Mouse (Mus musculus): ENCODE measurements at regions not wholly inside any gene's neighbourhood (a gene's known extent, or its start where the extent isn't known, plus 50 kb on each side); places are given as distances from the start of the nearest gene placed in this dataset.

GRCm38 (mm10) chr9:101641524-101641923 lies 220.1 kb upstream of the 9630041A04Rik start:
- Histone ChIP-seq H3K4me3 (replicated peaks) (no peak overlapping the region), H3K27ac (no peak overlapping the region), H3K9me3 (replicated peaks) (no peaks in the 10 kb centered on the region; the same call in 1 of the 2 replicates), H3K4me2 (no peak overlapping the region), H3K36me3 (no peaks in the 10 kb centered on the region), H3K27me3 (no peaks in the 10 kb centered on the region), H3K9ac (no peak overlapping the region), H3K4me1 (0 out of 2 replicates have a peak, but pooled peaks cover 2% of the 10 kb centered on the region)
- 38% methylated on average over 3 of the region's 3 CpGs for WGBS
- no peak for ATAC-seq (replicated peaks; ENCODE audit: low FRiP score)

DNA sequence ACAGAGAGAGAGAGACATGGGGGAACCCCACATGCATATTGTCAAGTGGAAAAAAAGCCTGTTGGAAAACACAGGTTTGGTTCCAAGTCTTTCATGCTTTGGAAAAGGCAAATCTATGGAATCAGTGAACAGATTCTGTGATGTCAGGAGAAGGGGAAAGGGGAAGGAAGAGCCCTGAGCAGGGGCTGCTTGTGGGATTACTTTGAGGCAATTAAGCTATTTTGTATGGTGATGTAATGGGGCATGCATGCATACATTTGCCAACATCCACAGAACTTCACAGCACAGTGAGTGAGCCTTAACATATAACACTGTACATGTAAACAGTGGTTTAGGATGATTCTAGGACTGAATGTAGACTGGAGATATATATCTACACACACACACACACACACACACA lies 221.0 kb upstream of the 9630041A04Rik start:
- no peak overlapping the region for H3K9ac ChIP-seq
- 0 out of 2 replicates have a peak, but pooled peaks cover 2% of the 10 kb centered on the region for H3K4me1 ChIP-seq
- H3K36me3 ChIP-seq: no peaks in the 10 kb centered on the region
- H3K27me3 ChIP-seq: no peaks in the 10 kb centered on the region
- no peak overlapping the region for H3K4me3 ChIP-seq (replicated peaks)
- ATAC-seq (replicated peaks; ENCODE audit: low FRiP score): no peak
- no peaks in the 10 kb centered on the region; the same call in 1 of the 2 replicates for H3K9me3 ChIP-seq (replicated peaks)
- H3K4me2 ChIP-seq: no peak overlapping the region
- no peak overlapping the region for H3K27ac ChIP-seq

- Histone ChIP-seq H3K9me3 (replicated peaks) (no peaks in the 10 kb centered on the region), H3K4me2 (no peak overlapping the region), H3K9ac (no peak overlapping the region), H3K4me1 (no peaks in the 10 kb centered on the region), H3K27me3 (no peaks in the 10 kb centered on the region), H3K36me3 (no peaks in the 10 kb centered on the region), H3K4me3 (replicated peaks) (no peak overlapping the region), H3K27ac (no peak overlapping the region)
- ATAC-seq (replicated peaks; ENCODE audit: low FRiP score): no peak
- WGBS: 81% methylated on average over 2 of the region's 2 CpGs
Measured at GRCm38 (mm10) chr9:101616261-101616660, 245.4 kb upstream of the 9630041A04Rik start.

DNA sequence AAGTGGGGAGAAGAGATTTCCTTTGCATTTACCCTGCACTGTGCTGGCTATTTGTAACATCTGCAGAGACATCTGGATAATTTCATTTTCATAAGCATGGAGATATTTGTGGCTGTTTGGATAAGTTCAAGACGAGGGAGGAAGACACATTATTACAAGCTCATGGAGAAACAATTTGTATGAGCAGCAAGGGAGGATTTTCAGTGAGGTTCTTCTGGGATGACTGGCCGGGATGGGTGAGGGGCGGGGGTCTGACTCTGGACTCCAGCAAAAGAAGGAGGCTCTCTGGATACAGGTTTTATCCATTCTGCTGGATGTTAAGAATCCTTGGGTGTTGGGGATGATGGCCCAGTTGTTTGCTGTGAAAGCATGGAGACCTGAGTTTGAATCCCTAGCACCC lies 246.5 kb upstream of the 9630041A04Rik start:
- Histone ChIP-seq H3K4me3 (replicated peaks) (no peak overlapping the region), H3K36me3 (no peaks in the 10 kb centered on the region), H3K4me2 (no peak overlapping the region), H3K9ac (no peak overlapping the region), H3K9me3 (replicated peaks) (no peaks in the 10 kb centered on the region), H3K27me3 (peaks cover 4% of the 10 kb centered on the region; the same call in 1 of the 2 replicates), H3K4me1 (no peaks in the 10 kb centered on the region), H3K27ac (no peak overlapping the region)
- WGBS: 81% methylated on average over 3 of the region's 3 CpGs
- ATAC-seq (replicated peaks; ENCODE audit: low FRiP score): no peak

- H3K4me2 ChIP-seq: no peak overlapping the region
- peaks cover 4% of the 10 kb centered on the region; the same call in 1 of the 2 replicates for H3K27me3 ChIP-seq
- H3K4me1 ChIP-seq: no peaks in the 10 kb centered on the region
- H3K36me3 ChIP-seq: no peaks in the 10 kb centered on the region
- H3K27ac ChIP-seq: no peak overlapping the region
- H3K4me3 ChIP-seq (replicated peaks): no peak overlapping the region
- no peak overlapping the region for H3K9ac ChIP-seq
- ATAC-seq (replicated peaks; ENCODE audit: low FRiP score): no peak
- no peaks in the 10 kb centered on the region for H3K9me3 ChIP-seq (replicated peaks)
- 75% methylated on average over 3 of the region's 3 CpGs for WGBS
Measured at GRCm38 (mm10) chr9:101613933-101614332, 247.7 kb upstream of the 9630041A04Rik start.

- Histone ChIP-seq H3K4me3 (replicated peaks) (no peak overlapping the region), H3K4me2 (no peak overlapping the region), H3K9me3 (replicated peaks) (no peaks in the 10 kb centered on the region), H3K27ac (no peak overlapping the region), H3K9ac (no peak overlapping the region), H3K4me1 (no peaks in the 10 kb centered on the region), H3K36me3 (no peaks in the 10 kb centered on the region), H3K27me3 (peaks cover 4% of the 10 kb centered on the region; the same call in 1 of the 2 replicates)
- 61% methylated on average over 2 of the region's 2 CpGs for WGBS
- ATAC-seq (replicated peaks; ENCODE audit: low FRiP score): no peak
Measured at GRCm38 (mm10) chr9:101613471-101613870, 248.2 kb upstream of the 9630041A04Rik start.

DNA sequence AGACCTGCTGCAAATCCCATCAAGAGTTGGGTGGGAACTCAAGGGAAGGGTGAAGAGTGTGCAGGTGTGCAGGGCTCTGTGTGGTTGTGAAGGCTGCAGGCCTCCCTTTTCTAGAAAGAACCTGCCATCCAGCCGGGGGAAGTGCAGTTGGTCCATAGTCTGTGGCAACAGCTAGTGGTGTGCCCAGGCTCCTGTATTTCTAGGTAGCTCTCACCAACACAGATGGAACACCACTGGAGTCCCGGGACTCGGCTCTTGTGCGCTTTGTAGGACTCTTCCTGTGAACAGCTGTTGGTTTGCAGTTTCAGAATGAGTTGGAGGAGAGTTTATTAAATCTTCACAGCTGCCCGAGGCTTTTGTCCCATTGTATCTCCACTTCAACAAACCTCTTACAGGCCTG lies 248.7 kb upstream of the 9630041A04Rik start:
- Histone ChIP-seq H3K4me2 (no peak overlapping the region), H3K4me1 (no peaks in the 10 kb centered on the region), H3K9me3 (replicated peaks) (no peaks in the 10 kb centered on the region), H3K27me3 (peaks cover 4% of the 10 kb centered on the region; the same call in 1 of the 2 replicates), H3K9ac (no peak overlapping the region), H3K27ac (no peak overlapping the region), H3K36me3 (no peaks in the 10 kb centered on the region), H3K4me3 (replicated peaks) (no peak overlapping the region)
- ATAC-seq (replicated peaks; ENCODE audit: low FRiP score): no peak
- WGBS: 86% methylated on average over 5 of the region's 5 CpGs

DNA sequence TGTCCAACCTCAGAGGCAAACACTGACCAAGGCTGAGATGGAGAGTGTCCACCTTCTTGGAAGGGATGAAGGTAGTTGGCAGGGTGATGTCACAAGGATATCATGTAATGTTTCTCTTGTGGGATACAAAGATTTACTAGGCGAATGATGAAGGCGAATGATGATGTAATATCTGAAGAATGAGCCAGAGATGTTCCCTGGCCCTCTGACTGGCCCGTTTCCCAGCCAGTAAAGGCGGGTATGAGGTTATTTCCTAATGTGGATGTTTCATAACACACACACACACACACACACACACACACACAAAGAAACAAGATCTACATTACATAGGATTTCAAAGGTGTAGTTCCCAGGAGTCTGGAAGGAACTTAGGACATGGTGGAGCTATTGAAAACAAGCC lies 249.1 kb upstream of the 9630041A04Rik start:
- WGBS: 82% methylated on average over 4 of the region's 4 CpGs
- no peak for ATAC-seq (replicated peaks; ENCODE audit: low FRiP score)

DNA sequence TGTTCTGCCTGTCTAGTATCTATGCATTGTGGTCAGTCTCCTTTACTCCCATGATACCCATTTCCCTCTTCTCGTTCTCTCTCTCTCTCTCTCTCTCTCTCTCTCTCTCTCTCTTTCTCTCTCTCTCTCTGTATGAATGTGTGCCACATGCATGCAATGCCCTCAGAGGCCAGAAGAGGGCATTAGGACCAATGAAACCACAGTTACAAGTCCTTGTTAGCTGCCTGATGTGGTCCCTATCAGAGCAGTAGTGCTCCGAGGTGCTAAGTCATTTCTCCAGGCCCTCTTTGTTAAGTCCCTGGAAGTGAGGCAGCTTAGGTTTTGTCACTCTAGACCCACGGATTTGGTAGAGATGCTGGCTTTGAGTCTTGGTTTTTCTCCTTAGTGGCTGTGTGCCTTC lies 250.2 kb upstream of the 9630041A04Rik start:
- no peak overlapping the region for H3K9ac ChIP-seq
- no peaks in the 10 kb centered on the region for H3K36me3 ChIP-seq
- H3K4me1 ChIP-seq: no peaks in the 10 kb centered on the region
- WGBS: 27% methylated on average over 3 of the region's 3 CpGs
- no peak overlapping the region for H3K27ac ChIP-seq
- H3K4me2 ChIP-seq: no peak overlapping the region
- H3K27me3 ChIP-seq: peaks cover 4% of the 10 kb centered on the region; the same call in 1 of the 2 replicates
- no peaks in the 10 kb centered on the region for H3K9me3 ChIP-seq (replicated peaks)
- no peak overlapping the region for H3K4me3 ChIP-seq (replicated peaks)
- no peak for ATAC-seq (replicated peaks; ENCODE audit: low FRiP score)

More for the DNA sequence above, 249.1 kb upstream of the 9630041A04Rik start:
- H3K9me3 ChIP-seq (replicated peaks): no peaks in the 10 kb centered on the region
- no peaks in the 10 kb centered on the region for H3K36me3 ChIP-seq
- H3K4me2 ChIP-seq: no peak overlapping the region
- H3K27ac ChIP-seq: no peak overlapping the region
- H3K4me3 ChIP-seq (replicated peaks): no peak overlapping the region
- no peak overlapping the region for H3K9ac ChIP-seq
- H3K27me3 ChIP-seq: peaks cover 4% of the 10 kb centered on the region; the same call in 1 of the 2 replicates
- no peaks in the 10 kb centered on the region for H3K4me1 ChIP-seq

DNA sequence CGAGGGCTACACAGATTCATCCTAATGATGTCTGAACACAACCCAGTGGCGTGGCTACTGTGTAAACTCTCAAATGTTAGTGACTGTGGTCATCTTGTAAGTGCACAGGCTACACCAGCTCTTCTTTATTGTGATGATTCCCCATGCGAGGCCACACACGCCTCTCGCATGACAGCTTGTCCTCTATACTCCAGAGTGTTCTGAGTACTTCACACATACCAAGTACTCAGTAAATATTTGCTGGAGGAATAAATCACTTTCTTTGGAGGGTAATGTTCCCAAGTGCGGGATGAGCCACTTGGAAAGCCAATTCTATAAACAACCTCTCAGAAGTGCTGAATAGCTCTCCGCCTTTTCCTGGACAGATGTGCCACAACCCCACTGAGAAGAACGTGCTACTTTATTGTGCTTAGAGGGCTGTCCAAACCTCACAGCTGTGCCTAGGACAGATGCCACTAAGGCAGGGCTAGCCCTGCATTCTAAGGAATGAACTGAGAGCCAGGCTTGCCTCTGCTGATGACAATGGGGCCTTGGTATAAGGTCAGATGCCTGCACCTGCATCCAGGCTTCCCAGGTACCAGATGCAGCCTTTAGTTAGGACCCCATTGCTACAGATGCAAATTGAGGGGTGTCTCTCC lies 250.7 kb upstream of the 9630041A04Rik start:
- Histone ChIP-seq H3K4me2 (no peak overlapping the region), H3K9me3 (replicated peaks) (no peaks in the 10 kb centered on the region), H3K4me1 (no peaks in the 10 kb centered on the region), H3K27ac (no peak overlapping the region), H3K9ac (no peak overlapping the region), H3K27me3 (peaks cover 4% of the 10 kb centered on the region; the same call in 1 of the 2 replicates), H3K36me3 (no peaks in the 10 kb centered on the region), H3K4me3 (replicated peaks) (no peak overlapping the region)
- no peak for ATAC-seq (replicated peaks; ENCODE audit: low FRiP score)
- WGBS: 41% methylated on average over 8 of the region's 8 CpGs

GRCm38 (mm10) chr9:101610338-101610737 lies 251.3 kb upstream of the 9630041A04Rik start:
- Histone ChIP-seq H3K27me3 (peaks cover 4% of the 10 kb centered on the region; the same call in 1 of the 2 replicates), H3K4me3 (replicated peaks) (no peak overlapping the region), H3K4me1 (no peaks in the 10 kb centered on the region), H3K9ac (no peak overlapping the region), H3K36me3 (no peaks in the 10 kb centered on the region), H3K27ac (no peak overlapping the region), H3K4me2 (no peak overlapping the region), H3K9me3 (replicated peaks) (no peaks in the 10 kb centered on the region)
- no peak for ATAC-seq (replicated peaks; ENCODE audit: low FRiP score)
- WGBS: 76% methylated on average over 4 of the region's 4 CpGs

- Histone ChIP-seq H3K36me3 (no peaks in the 10 kb centered on the region), H3K9ac (no peak overlapping the region), H3K27me3 (no peaks in the 10 kb centered on the region), H3K4me1 (0 out of 2 replicates have a peak, but pooled peaks cover 3% of the 10 kb centered on the region), H3K4me3 (replicated peaks) (no peak overlapping the region), H3K9me3 (replicated peaks) (no peaks in the 10 kb centered on the region), H3K4me2 (no peak overlapping the region), H3K27ac (no peak overlapping the region)
- 23% methylated on average over 6 of the region's 6 CpGs for WGBS
- ATAC-seq (replicated peaks; ENCODE audit: low FRiP score): no peak
Measured at GRCm38 (mm10) chr9:101602799-101603198, 258.8 kb upstream of the 9630041A04Rik start.

GRCm38 (mm10) chr9:101596898-101597297 lies 264.7 kb upstream of the 9630041A04Rik start:
- H3K36me3 ChIP-seq: no peaks in the 10 kb centered on the region
- 89% methylated on average over 3 of the region's 3 CpGs for WGBS

More at GRCm38 (mm10) chr9:101596898-101597297, 264.7 kb upstream of the 9630041A04Rik start:
- no peak for ATAC-seq (replicated peaks; ENCODE audit: low FRiP score)
- H3K4me1 ChIP-seq: no peaks in the 10 kb centered on the region
- H3K4me2 ChIP-seq: no peak overlapping the region
- no peak overlapping the region for H3K9ac ChIP-seq
- H3K27me3 ChIP-seq: no peaks in the 10 kb centered on the region
- H3K9me3 ChIP-seq (replicated peaks): no peaks in the 10 kb centered on the region
- no peak overlapping the region for H3K4me3 ChIP-seq (replicated peaks)
- H3K27ac ChIP-seq: no peak overlapping the region

All from kidney, embryonic 15.5 days (tissue).